Mouse (Mus musculus): ENCODE measurements around the gene Enpp4. TPM values are rescaled to one million over a fixed set of nuclear protein-coding genes. Genes with fewer than 3 reads are reported as not detected.

Enpp4 gene
- total and polyA plus RNA-seq, 2 experiments from 2014 or later: 9.0 to 9.3 TPM

DNA sequence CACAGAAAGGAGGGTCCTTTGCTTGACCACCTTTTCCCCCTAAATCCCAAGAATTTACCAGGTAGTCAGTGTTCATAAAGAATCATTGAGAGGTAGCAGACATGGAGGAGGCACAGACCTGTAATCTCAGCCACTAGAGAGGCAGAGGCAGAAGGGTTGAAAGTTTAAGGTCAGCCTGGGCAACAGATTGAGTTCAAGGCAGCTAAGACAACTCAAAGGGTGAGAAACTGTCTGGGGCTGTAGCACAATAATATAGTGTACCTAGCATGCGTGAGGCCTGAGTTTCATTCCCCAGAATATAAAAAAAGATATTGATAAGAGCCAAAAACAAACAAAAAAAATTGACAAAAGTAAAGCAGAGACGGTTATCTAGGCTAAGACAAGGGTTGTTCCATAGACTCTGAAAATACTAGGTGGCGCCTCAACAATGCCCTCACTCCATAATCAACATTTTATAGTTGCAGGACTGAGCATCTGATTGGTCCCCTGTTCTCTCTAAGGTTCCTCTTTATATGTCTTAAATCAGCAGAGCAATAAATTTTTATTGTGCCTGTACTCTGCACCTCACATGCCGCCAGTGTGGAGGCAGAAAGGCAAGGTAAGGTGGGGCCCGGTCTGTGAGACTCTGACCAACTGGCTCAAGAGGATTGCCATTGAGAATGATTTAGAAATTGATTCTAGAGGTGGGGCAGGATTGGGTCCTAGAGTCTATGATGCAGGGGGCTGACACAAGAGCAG lies 42.7 kb upstream of the Enpp4 start:
- Histone ChIP-seq H3K4me3 (ENCODE audit: low read depth, low read length) (no peak overlapping the region), H3K4me1 (ENCODE audit: control insufficient read depth, insufficient read depth) (0 out of 2 replicates have a peak, but pooled peaks cover 6% of the 10 kb centered on the region), H3K27ac (ENCODE audit: low read depth) (no peak overlapping the region), H3K9ac (replicated peaks; ENCODE audit: low read depth, low read length) (no peak overlapping the region), H3K9me3 (replicated peaks; ENCODE audit: control insufficient read depth, low read length) (no peaks in the 10 kb centered on the region), H3K27me3 (ENCODE audit: control insufficient read depth, insufficient read depth, low read length) (no peaks in the 10 kb centered on the region), H3K4me2 (ENCODE audit: low read depth, low read length) (no peak overlapping the region), H3K36me3 (replicated peaks; ENCODE audit: control insufficient read depth, insufficient read depth, low read length) (no peaks in the 10 kb centered on the region)
- TF ChIP-seq EP300 (IDR thresholded peaks at IDR 0.05; ENCODE audit: low read depth) (no peak), CTCF (IDR thresholded peaks at IDR 0.05; ENCODE audit: low read depth) (no peak)
- DNase-seq (ENCODE audit: low spot score): no peak
- ATAC-seq (ENCODE audit: insufficient read depth, low read depth): no peak
- WGBS: 83% methylated on average over 5 of the region's 5 CpGs

DNA sequence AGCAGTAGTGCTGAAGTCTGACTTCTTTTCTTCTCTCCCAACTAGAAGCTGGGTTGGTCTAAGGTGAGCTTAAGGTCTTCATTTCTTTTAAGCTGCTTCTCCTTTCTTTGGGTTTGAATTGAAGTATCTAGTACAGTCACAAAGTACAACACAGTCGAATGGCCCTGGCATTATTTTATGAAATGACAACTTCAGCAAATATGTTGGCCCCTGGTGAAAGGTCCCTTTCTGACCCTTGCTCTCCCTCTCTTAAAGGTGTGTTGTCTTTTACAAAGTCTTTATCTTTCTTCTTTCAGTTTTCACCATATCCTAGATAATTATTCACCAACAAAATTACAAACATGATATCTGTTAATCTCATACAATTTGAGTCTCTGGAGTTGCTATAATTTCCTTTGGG lies 40.2 kb upstream of the Enpp4 start:
- no peak overlapping the region for H3K4me2 ChIP-seq (ENCODE audit: low read depth, low read length)
- DNase-seq (ENCODE audit: low spot score): no peak
- ATAC-seq (ENCODE audit: insufficient read depth, low read depth): no peak
- WGBS: 83% methylated on average over 1 of the region's 1 CpGs
- H3K9me3 ChIP-seq (replicated peaks; ENCODE audit: control insufficient read depth, low read length): no peaks in the 10 kb centered on the region
- H3K27me3 ChIP-seq (ENCODE audit: control insufficient read depth, insufficient read depth, low read length): no peaks in the 10 kb centered on the region
- H3K9ac ChIP-seq (replicated peaks; ENCODE audit: low read depth, low read length): no peak overlapping the region
- H3K4me1 ChIP-seq (ENCODE audit: control insufficient read depth, insufficient read depth): no peaks in the 10 kb centered on the region
- no peaks in the 10 kb centered on the region for H3K36me3 ChIP-seq (replicated peaks; ENCODE audit: control insufficient read depth, insufficient read depth, low read length)
- no peak overlapping the region for H3K4me3 ChIP-seq (ENCODE audit: low read depth, low read length)
- TF ChIP-seq EP300 (IDR thresholded peaks at IDR 0.05; ENCODE audit: low read depth): no peak
- no peak for TF ChIP-seq CTCF (IDR thresholded peaks at IDR 0.05; ENCODE audit: low read depth)
- no peak overlapping the region for H3K27ac ChIP-seq (ENCODE audit: low read depth)

DNA sequence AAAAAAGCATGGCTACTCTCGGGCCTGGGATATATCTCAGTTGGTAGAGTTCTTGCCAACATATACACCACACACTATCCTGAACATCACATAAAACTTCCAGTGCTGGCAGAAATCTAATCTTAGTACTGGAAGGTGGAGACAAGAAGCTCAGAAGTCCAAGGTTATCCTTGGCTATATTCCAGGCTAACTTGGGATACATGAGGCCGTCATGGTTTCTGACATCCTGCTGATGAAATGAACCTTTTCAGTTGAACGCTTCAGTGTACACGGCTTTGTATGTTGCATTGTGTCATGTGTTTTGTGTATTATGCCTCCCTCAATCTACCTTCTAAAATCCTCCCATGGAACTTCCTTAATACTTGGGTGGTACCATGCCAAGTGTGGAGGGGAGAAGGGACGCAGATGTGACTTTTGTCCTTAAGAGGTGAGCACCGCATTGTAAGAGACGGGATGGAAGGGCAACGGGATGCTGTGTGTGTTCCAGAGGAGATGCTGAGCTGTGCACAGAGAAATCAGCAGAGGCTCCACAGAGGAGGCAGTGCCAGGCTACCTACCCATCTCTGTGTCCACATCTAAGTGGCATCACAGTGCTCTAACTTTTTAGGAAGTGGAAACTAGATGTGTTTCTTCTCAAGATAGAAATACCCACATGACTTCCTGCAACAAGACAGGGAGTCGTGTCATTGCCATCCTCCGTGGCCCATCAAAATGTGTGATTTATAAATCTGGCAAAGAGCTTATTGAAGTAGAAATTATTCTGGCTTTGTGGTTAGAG lies 31.4 kb upstream of the Enpp4 start:
- ATAC-seq (ENCODE audit: insufficient read depth, low read depth) (no peak), DNase-seq (ENCODE audit: low spot score) (peak; percentile 11)
- Histone ChIP-seq H3K36me3 (replicated peaks; ENCODE audit: control insufficient read depth, insufficient read depth, low read length) (no peaks in the 10 kb centered on the region), H3K4me3 (ENCODE audit: low read depth, low read length) (no peak overlapping the region), H3K4me2 (ENCODE audit: low read depth, low read length) (peak overlapping the region; percentile 56; the same call in 1 of the 2 replicates), H3K9me3 (replicated peaks; ENCODE audit: control insufficient read depth, low read length) (no peaks in the 10 kb centered on the region), H3K4me1 (ENCODE audit: control insufficient read depth, insufficient read depth) (peaks cover 17% of the 10 kb centered on the region), H3K27me3 (ENCODE audit: control insufficient read depth, insufficient read depth, low read length) (peaks cover 10% of the 10 kb centered on the region; the same call in 1 of the 2 replicates), H3K27ac (ENCODE audit: low read depth) (no peak overlapping the region), H3K9ac (replicated peaks; ENCODE audit: low read depth, low read length) (no peak overlapping the region)
- TF ChIP-seq CTCF (IDR thresholded peaks at IDR 0.05; ENCODE audit: low read depth): no peak
- WGBS: 57% methylated on average over 10 of the region's 10 CpGs

DNA sequence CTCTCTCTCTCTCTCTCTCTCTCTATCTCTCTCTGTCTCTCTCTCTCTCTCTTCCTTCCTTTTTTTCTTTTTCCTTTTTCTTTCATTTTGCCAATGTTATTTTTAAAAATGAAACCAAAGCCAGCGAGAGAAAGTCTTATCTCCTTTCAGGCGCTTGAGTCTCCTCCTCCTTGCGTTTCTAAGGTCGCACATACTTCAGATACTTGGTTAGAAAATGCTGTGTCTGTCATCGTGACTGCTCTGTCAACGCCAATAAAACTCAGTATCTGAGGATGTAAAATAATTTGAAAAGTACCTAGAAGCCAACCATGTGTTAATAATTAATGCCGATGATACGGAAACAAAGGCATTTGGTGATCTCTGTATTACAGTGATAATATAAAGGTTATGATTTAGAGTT lies 30.4 kb upstream of the Enpp4 start:
- Histone ChIP-seq H3K36me3 (replicated peaks; ENCODE audit: control insufficient read depth, insufficient read depth, low read length) (no peaks in the 10 kb centered on the region), H3K27me3 (ENCODE audit: control insufficient read depth, insufficient read depth, low read length) (peaks cover 10% of the 10 kb centered on the region; the same call in 1 of the 2 replicates), H3K9ac (replicated peaks; ENCODE audit: low read depth, low read length) (0 out of 2 replicates have a peak overlapping the region, but pooled peaks have one; percentile 15), H3K4me3 (ENCODE audit: low read depth, low read length) (peak overlapping the region; percentile 37), H3K9me3 (replicated peaks; ENCODE audit: control insufficient read depth, low read length) (no peaks in the 10 kb centered on the region), H3K4me2 (ENCODE audit: low read depth, low read length) (peak overlapping the region; percentile 56), H3K4me1 (ENCODE audit: control insufficient read depth, insufficient read depth) (peaks cover 17% of the 10 kb centered on the region), H3K27ac (ENCODE audit: low read depth) (no peak overlapping the region)
- no peak for ATAC-seq (ENCODE audit: insufficient read depth, low read depth)
- TF ChIP-seq EP300 (IDR thresholded peaks at IDR 0.05; ENCODE audit: low read depth): no peak
- no peak for TF ChIP-seq CTCF (IDR thresholded peaks at IDR 0.05; ENCODE audit: low read depth)
- WGBS: 19% methylated on average over 8 of the region's 8 CpGs
- peak; percentile 12 for DNase-seq (ENCODE audit: low spot score)

DNA sequence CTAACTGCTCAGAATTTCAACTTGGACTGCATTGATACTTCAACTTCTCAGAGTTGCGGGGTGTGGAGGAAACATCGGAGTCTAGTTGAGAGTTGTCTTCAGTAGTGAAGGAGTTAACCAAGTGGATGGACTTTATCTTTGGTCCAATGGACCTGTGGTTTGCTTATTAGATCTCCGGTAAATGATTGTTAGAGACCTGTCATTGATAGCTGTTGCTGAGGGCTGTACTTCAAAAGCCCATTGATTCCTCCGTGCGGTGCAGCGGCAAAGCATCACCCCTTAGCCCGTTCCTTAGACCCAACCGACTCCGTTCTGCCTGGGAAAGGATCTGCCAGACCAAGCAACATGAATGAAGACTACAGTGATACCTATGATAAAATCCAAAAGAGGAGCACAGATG lies 28.9 kb upstream of the Enpp4 start:
- no peak overlapping the region for H3K4me3 ChIP-seq (ENCODE audit: low read depth, low read length)
- no peak overlapping the region for H3K4me2 ChIP-seq (ENCODE audit: low read depth, low read length)
- no peak overlapping the region for H3K27ac ChIP-seq (ENCODE audit: low read depth)
- H3K4me1 ChIP-seq (ENCODE audit: control insufficient read depth, insufficient read depth): peaks cover 17% of the 10 kb centered on the region
- H3K27me3 ChIP-seq (ENCODE audit: control insufficient read depth, insufficient read depth, low read length): peaks cover 10% of the 10 kb centered on the region; the same call in 1 of the 2 replicates
- TF ChIP-seq CTCF (IDR thresholded peaks at IDR 0.05; ENCODE audit: low read depth): no peak
- TF ChIP-seq EP300 (IDR thresholded peaks at IDR 0.05; ENCODE audit: low read depth): no peak
- no peak overlapping the region for H3K9ac ChIP-seq (replicated peaks; ENCODE audit: low read depth, low read length)
- DNase-seq (ENCODE audit: low spot score) (no peak), ATAC-seq (ENCODE audit: insufficient read depth, low read depth) (no peak)
- WGBS: 83% methylated on average over 9 of the region's 9 CpGs
- H3K36me3 ChIP-seq (replicated peaks; ENCODE audit: control insufficient read depth, insufficient read depth, low read length): no peaks in the 10 kb centered on the region
- no peaks in the 10 kb centered on the region for H3K9me3 ChIP-seq (replicated peaks; ENCODE audit: control insufficient read depth, low read length)
